Mouse (Mus musculus) lung, adult 2 months (tissue): ENCODE results near the gene Gm8453. TPM values are rescaled to one million over a fixed set of nuclear protein-coding genes. Genes with fewer than 3 reads are reported as not detected.
"Not testable (repeated sequence)": the region's sequence is repeated elsewhere in the genome, so short reads cannot be mapped to it uniquely, and the experiment has no call there.

ENCODE experiments used
- DNase-seq: peaks from one replicate; pipeline ENCODE4 v3.0.0; 2022
- H3K4me1 ChIP-seq: fragments of 200-500 bp; 2 replicates; pipeline ENCODE4 v1.6.1; 2011; ENCODE audit warnings: low read length; ENCODE audit not compliant: control insufficient read depth, insufficient read depth
- H3K4me3 ChIP-seq: fragments of 200-500 bp; replicated peaks from 2 replicates; pipeline ENCODE3; 2011; ENCODE audit warnings: low read depth, mild to moderate bottlenecking, control low read depth, low read length; ENCODE audit errors: extremely low read depth
- WGBS: fragments of 180-500 bp; shearing (Covaris S2); methylation state at CpG from one replicate; pipeline ENCODE4 v1.1.7; 2018; 5-methylcytosine and 5-hydroxymethylcytosine counted together
- polyA plus RNA-seq: library from polyadenylated mRNA; depleted of rRNA; stranded (reverse); fragments of >200 nt; gene quantifications from 2 replicates; pipeline ENCODE4 v1.2.3, GENCODE M21; 2012; rRNA removed

The Gm8453 gene
- not detected in 2 replicates for polyA plus RNA-seq

DNA sequence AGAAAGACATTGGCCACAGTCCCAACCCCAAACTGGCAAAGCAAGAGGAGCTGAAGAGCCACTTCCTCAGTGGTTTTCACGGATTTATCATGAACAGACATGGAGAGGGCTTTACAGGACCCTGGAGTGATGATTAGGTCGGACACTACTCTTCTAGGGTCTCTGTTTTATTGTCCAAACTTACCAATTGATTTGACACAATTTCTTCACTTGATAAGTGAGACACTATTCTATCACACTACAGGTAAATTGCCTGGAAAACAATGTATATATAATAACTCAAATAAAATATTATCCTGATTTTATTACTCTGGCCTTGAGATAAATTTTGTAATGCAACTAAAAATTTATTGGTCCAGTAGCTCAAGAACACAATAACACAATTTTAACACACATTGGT lies at the start of gene Gm8453:
Gene Gm8453 (minus strand): TSS at position 101 of the 400 bp plus-strand sequence.
- not testable (repeated sequence) for DNase-seq, H3K4me3 ChIP-seq, H3K4me1 ChIP-seq
- WGBS, result 12% methylated on average over 2 of the region's 2 CpGs

DNA sequence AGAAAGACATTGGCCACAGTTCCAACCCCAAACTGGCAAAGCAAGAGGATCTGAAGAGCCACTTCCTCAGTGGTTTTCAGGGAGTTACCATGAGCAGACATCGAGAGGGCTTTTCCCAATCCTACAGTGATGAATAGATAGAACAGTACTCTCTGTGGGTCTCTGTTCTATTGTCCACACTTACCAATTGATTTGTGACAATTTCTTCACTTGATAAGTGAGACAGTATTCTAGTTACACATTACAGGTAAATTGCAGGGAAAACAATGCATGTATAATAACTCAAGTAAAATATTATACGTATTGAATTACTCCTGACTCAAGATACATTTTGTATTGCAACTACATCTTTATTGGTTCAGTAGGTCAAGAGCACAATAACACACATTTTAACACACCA lies 28.1 kb downstream of the Gm8453 start, which contains the start of gene Gm8653:
Gene Gm8653 (minus strand): TSS at position 101 of the 400 bp plus-strand sequence.
- no CpG with 5 or more reads among the region's 2 CpGs for WGBS
- not testable (repeated sequence) for H3K4me1 ChIP-seq, DNase-seq, H3K4me3 ChIP-seq

DNA sequence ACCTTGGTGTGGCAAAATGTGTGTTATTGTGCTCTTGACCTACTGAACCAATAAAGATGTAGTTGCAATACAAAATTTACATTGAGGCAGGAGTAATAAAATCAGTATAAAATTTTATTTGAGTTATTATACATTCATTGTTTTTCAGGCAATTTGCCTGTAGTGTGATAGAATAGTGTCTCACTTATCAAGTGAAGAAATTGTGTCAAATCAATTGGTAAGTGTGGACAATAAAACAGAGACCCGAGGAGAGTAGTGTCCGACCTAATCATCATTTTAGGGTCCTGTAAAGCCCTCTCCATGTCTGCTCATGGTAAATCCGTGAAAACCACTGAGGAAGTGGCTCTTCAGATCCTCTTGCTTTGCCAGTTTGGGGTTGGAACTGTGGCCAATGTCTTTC lies 40.2 kb downstream of the Gm8453 start, which contains the start of gene Vmn1r143:
Gene Vmn1r143 (plus strand): TSS at position 301 of the 400 bp plus-strand sequence.
- whole genome bisulfite sequencing, result no CpG with 5 or more reads among the region's 3 CpGs
- not testable (repeated sequence) for DNase-seq, H3K4me3 ChIP-seq, H3K4me1 ChIP-seq

Other genes with a start within 250 kb of the Gm8453 start
- not detected in 2 replicates for gene Vmn1r137, start 234.9 kb downstream of the Gm8453 start, polyA plus RNA-seq
- not detected in 2 replicates for gene Vmn1r138, start 200.6 kb downstream of the Gm8453 start, polyA plus RNA-seq
- gene Gm6176, start 173.2 kb downstream of the Gm8453 start, polyA plus RNA-seq, result not detected in 2 replicates
- gene Vmn1r139, start 160.4 kb downstream of the Gm8453 start, polyA plus RNA-seq, result not detected in 2 replicates
- not detected in 2 replicates for gene Gm16451, start 111.2 kb downstream of the Gm8453 start, polyA plus RNA-seq
- not detected in 2 replicates for gene Gm10666, start 94.7 kb downstream of the Gm8453 start, polyA plus RNA-seq
- not detected in 2 replicates for gene Vmn1r142, start 65.4 kb downstream of the Gm8453 start, polyA plus RNA-seq
- gene Vmn1r143, start 40.1 kb downstream of the Gm8453 start, polyA plus RNA-seq, result not detected in 2 replicates
- gene Gm8653, start 28.2 kb downstream of the Gm8453 start, polyA plus RNA-seq, result not detected in 2 replicates
- gene Gm4187, start 100.2 kb upstream of the Gm8453 start, polyA plus RNA-seq, result not detected in 2 replicates
- not detected in 2 replicates for gene Gm8660, start 141.6 kb upstream of the Gm8453 start, polyA plus RNA-seq
- gene Vmn1r148, start 184.1 kb upstream of the Gm8453 start, polyA plus RNA-seq, result not detected in 2 replicates
- not detected in 2 replicates for gene Vmn1r149, start 208.7 kb upstream of the Gm8453 start, polyA plus RNA-seq
- gene Gm10665, start 234.6 kb upstream of the Gm8453 start, polyA plus RNA-seq, result not detected in 2 replicates